Mouse (Mus musculus) embryonic facial prominence, embryonic 11.5 days (tissue): ENCODE results near the gene Gm28729. TPM values are rescaled to one million over a fixed set of nuclear protein-coding genes. Genes with fewer than 3 reads are reported as not detected.

Experiments used
- ATAC-seq: fragments of 200-750 bp; cut with Nextera tagmentation; replicated peaks from 2 replicates; pipeline ENCODE4 v1.8.0; 2017; ENCODE audit warnings: low read depth; ENCODE audit not compliant: insufficient number of reproducible peaks, low FRiP score, low TSS enrichment
- DNase-seq: peaks from one replicate; pipeline ENCODE4 v3.0.0-alpha.2; 2015; ENCODE audit warnings: low spot score
- H3K27ac ChIP-seq: fragments of 300-500 bp; sonication (generic); replicated peaks from 2 replicates; pipeline ENCODE4 v1.5.1; 2014; ENCODE audit warnings: mild to moderate bottlenecking, low read depth, low read length, control low read depth
- H3K27me3 ChIP-seq: fragments of 300-500 bp; sonication (generic); 2 replicates; pipeline ENCODE4 v1.6.1; 2014; ENCODE audit warnings: mild to moderate bottlenecking, low read length, moderate library complexity, mixed read lengths; ENCODE audit not compliant: control insufficient read depth, insufficient read depth
- H3K36me3 ChIP-seq: fragments of 300-500 bp; sonication (generic); replicated peaks from 2 replicates; pipeline ENCODE4 v1.6.1; 2014; ENCODE audit warnings: low read depth, mild to moderate bottlenecking, low read length, moderate library complexity, mixed read lengths; ENCODE audit not compliant: control insufficient read depth, insufficient read depth
- H3K4me1 ChIP-seq: fragments of 300-500 bp; sonication (generic); 2 replicates; pipeline ENCODE4 v1.6.1; 2014; ENCODE audit warnings: low read length, mixed read lengths; ENCODE audit not compliant: control insufficient read depth, insufficient read depth
- H3K4me2 ChIP-seq: fragments of 300-500 bp; sonication (generic); 2 replicates; pipeline ENCODE4 v1.6.1; 2014; ENCODE audit warnings: low read depth, mild to moderate bottlenecking, control low read depth, low read length, moderate library complexity
- H3K4me3 ChIP-seq: fragments of 300-500 bp; sonication (generic); 2 replicates; pipeline ENCODE4 v1.5.1; 2014; ENCODE audit warnings: low read depth, low read length, control low read depth
- H3K9ac ChIP-seq: fragments of 300-500 bp; sonication (generic); replicated peaks from 2 replicates; pipeline ENCODE4 v1.6.1; 2014; ENCODE audit warnings: mild to moderate bottlenecking, control low read depth, low read length
- H3K9me3 ChIP-seq: fragments of 300-500 bp; sonication (generic); replicated peaks from 2 replicates; pipeline ENCODE4 v1.6.1; 2016; ENCODE audit warnings: mild to moderate bottlenecking, low read length, inconsistent platforms, mixed read lengths; ENCODE audit not compliant: control insufficient read depth
- WGBS: fragments of 180-500 bp; shearing (Covaris S2); extraction: QIAGEN DNeasy Blood & Tissue Kit; methylation state at CpG from one replicate; pipeline ENCODE4 v1.1.7; 2014; 5-methylcytosine and 5-hydroxymethylcytosine counted together
- polyA plus RNA-seq: library from polyadenylated mRNA; unstranded; fragments of >200 nt; fragmentation: Nextera tagmentation; extraction: Ambion mirVana; gene quantifications from 2 replicates; pipeline ENCODE4 v1.2.1, GENCODE M21; 2014

Gene Gm28729
- polyA plus RNA-seq, 1 experiment from 2014 or later, result not detected

DNA sequence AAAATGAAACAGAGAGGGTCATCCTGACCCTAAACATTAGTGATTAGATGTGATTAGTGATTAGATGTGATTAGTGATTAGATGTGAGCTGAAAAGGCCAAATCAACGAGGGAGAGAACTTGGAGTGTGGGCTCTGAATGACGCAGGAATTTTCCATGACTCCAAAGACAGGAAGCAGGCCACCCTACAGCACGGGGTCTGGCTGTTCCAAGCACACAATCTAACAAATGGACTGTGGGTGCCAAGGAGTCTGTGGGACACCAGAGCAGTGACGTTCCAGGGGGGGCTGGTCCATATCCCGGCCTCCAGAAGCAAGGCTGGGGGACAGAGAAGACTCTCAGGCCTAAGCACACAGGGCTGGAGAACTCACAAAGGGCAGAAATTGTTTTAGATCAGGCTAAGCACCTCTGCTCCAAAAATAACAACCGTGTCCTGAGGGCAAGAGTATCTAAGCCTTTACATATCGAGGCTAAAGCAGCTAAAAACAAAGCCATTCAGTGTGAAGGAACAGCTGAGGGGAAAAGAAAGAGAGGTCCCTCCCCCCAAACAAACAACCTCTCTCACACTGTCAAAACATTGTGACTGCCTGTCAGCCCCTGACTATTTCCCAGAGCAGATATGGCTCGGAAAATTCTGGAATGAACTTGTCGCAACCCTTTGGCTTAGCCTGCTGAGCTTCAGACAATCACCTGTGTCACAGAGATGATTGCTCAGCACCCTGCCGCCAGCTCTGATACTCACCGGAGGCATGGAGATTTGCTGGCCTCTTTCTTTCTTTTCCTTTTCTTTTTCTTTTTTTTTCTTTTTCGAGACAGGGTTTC lies 74.0 kb downstream of the Gm28729 start:
- Histone ChIP-seq H3K9ac (no peak overlapping the region), H3K27ac (no peak overlapping the region), H3K4me1 (no peaks in the 10 kb centered on the region), H3K4me3 (no peak overlapping the region), H3K9me3 (no peaks in the 10 kb centered on the region), H3K4me2 (no peak overlapping the region), H3K36me3 (no peaks in the 10 kb centered on the region), H3K27me3 (no peaks in the 10 kb centered on the region)
- peak; percentile 25 for DNase-seq
- WGBS, result 47% methylated on average over 12 of the region's 12 CpGs
- 0 out of 2 replicates have a peak, but pooled peaks have one; percentile 26 for ATAC-seq

GRCm38 (mm10) chr9:96449514-96449913 lies 75.5 kb downstream of the Gm28729 start:
- WGBS, result 89% methylated on average over 9 of the region's 9 CpGs
- Histone ChIP-seq H3K27me3 (no peaks in the 10 kb centered on the region), H3K27ac (no peak overlapping the region), H3K4me3 (no peak overlapping the region), H3K4me1 (no peaks in the 10 kb centered on the region), H3K36me3 (no peaks in the 10 kb centered on the region), H3K9ac (no peak overlapping the region), H3K4me2 (no peak overlapping the region), H3K9me3 (no peaks in the 10 kb centered on the region)
- no peak for ATAC-seq
- DNase-seq, result no peak

- Histone ChIP-seq H3K9me3 (no peaks in the 10 kb centered on the region), H3K27ac (no peak overlapping the region)
- WGBS, result 76% methylated on average over 4 of the region's 4 CpGs
Measured at GRCm38 (mm10) chr9:96445351-96445750, 79.7 kb downstream of the Gm28729 start.

DNA sequence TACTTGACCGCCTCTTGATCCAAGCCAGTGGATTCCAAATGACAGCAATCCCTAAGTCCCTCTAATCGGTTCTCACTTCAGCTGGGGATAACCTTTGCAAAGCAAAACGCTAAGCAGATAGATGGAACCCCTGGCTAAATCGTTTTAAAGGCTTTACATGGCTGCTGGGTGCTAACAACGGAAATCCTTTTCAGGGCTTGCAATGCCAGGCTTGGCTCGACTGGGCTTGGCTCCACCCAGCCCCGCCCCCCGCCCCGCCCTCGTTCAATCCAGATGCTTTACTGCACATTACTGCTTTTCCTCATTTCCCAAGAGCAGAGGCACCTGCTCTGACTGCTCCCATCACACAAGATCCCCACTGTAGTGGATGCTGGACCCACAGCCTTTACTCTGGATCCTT lies 83.0 kb downstream of the Gm28729 start:
- WGBS, result 26% methylated on average over 10 of the region's 10 CpGs
- Histone ChIP-seq H3K4me1 (no peaks in the 10 kb centered on the region), H3K36me3 (no peaks in the 10 kb centered on the region), H3K4me3 (no peak overlapping the region), H3K27me3 (peaks cover 3% of the 10 kb centered on the region), H3K9ac (no peak overlapping the region), H3K27ac (no peak overlapping the region), H3K9me3 (no peaks in the 10 kb centered on the region), H3K4me2 (no peak overlapping the region)
- ATAC-seq, result no peak
- no peak for DNase-seq

More at GRCm38 (mm10) chr9:96445351-96445750, 79.7 kb downstream of the Gm28729 start:
- Histone ChIP-seq H3K36me3 (no peaks in the 10 kb centered on the region), H3K9ac (no peak overlapping the region), H3K4me3 (no peak overlapping the region), H3K4me2 (no peak overlapping the region), H3K27me3 (no peaks in the 10 kb centered on the region), H3K4me1 (no peaks in the 10 kb centered on the region)
- no peak for DNase-seq
- no peak for ATAC-seq

DNA sequence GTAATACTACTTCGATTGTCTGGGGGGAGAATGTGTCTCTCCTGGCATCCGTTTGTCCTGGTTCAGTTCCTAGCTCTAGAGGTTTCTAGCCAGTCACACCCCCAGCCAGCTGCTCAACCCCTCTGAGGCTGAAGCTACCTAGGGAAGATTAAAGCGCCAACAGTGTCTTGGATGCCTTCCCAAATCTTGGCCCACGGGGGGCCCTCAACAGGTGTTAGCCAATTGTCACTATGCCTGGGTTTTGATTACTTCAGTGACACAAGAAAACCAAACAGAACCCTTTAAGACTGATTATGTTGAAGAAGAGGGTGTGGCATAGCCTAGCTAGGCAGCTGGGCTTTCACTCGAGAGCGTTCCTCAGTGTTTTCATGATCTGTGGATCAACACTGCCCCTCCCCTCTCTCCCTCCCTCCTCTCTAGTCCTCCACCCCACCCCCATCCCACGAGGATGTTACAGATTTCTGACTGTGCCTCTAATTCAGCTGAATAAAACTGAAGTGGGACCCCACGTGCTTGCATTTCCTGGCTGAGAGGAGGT lies 86.7 kb downstream of the Gm28729 start:
- no peaks in the 10 kb centered on the region for H3K4me1 ChIP-seq
- peak overlapping the region; percentile 84 for H3K4me2 ChIP-seq
- no peaks in the 10 kb centered on the region for H3K9me3 ChIP-seq
- ATAC-seq (peak; percentile 42), DNase-seq (peak; percentile 45)
- WGBS, result 3% methylated on average over 8 of the region's 8 CpGs
- 0 out of 2 replicates have a peak overlapping the region, but pooled peaks have one; percentile 13 for H3K27ac ChIP-seq
- no peaks in the 10 kb centered on the region for H3K36me3 ChIP-seq
- peak overlapping the region; percentile 77 for H3K9ac ChIP-seq
- H3K27me3 ChIP-seq, result peaks cover 3% of the 10 kb centered on the region
- peak overlapping the region; percentile 32 for H3K4me3 ChIP-seq

GRCm38 (mm10) chr9:96437805-96438333 lies 87.2 kb downstream of the Gm28729 start:
- H3K27ac ChIP-seq, result 0 out of 2 replicates have a peak overlapping the region, but pooled peaks have one; percentile 13
- peaks cover 3% of the 10 kb centered on the region for H3K27me3 ChIP-seq
- no peaks in the 10 kb centered on the region for H3K4me1 ChIP-seq
- ATAC-seq (peak; percentile 63), DNase-seq (peak; percentile 63)
- peak overlapping the region; percentile 32 for H3K4me3 ChIP-seq
- peak overlapping the region; percentile 84 for H3K4me2 ChIP-seq
- H3K9ac ChIP-seq, result peak overlapping the region; percentile 77
- H3K36me3 ChIP-seq, result no peaks in the 10 kb centered on the region
- under 1% methylated on average over 25 of the region's 25 CpGs for whole genome bisulfite sequencing
- no peaks in the 10 kb centered on the region for H3K9me3 ChIP-seq

GRCm38 (mm10) chr9:96436901-96437804 lies 87.9 kb downstream of the Gm28729 start:
- peak overlapping the region; percentile 84 for H3K4me2 ChIP-seq
- peak overlapping the region; percentile 32 for H3K4me3 ChIP-seq

More at GRCm38 (mm10) chr9:96436901-96437804, 87.9 kb downstream of the Gm28729 start:
- WGBS, result 9% methylated on average over 28 of the region's 28 CpGs
- Histone ChIP-seq H3K9ac (peak overlapping the region; percentile 77), H3K4me1 (no peaks in the 10 kb centered on the region), H3K36me3 (no peaks in the 10 kb centered on the region), H3K27me3 (peaks cover 3% of the 10 kb centered on the region), H3K9me3 (no peaks in the 10 kb centered on the region), H3K27ac (0 out of 2 replicates have a peak overlapping the region, but pooled peaks have one; percentile 6)
- ATAC-seq (no peak), DNase-seq (no peak)
